Mouse (Mus musculus) cerebellum, adult 2 months (tissue): ENCODE measurements around the gene Cinp.

Experiments
- CTCF ChIP-seq: fragments of 200-500 bp; IDR thresholded peaks from 2 replicates; pipeline ENCODE4 v1.5.1; 2011; ENCODE audit warnings: low read depth, mild to moderate bottlenecking, control low read depth, low read length, moderate library complexity, borderline replicate concordance; ENCODE audit not compliant: insufficient read depth
- POLR2A ChIP-seq: fragments of 200-500 bp; IDR thresholded peaks from 2 replicates; pipeline ENCODE4 v1.6.1; 2011; ENCODE audit warnings: low read length, control low read depth, borderline replicate concordance; ENCODE audit not compliant: insufficient read depth

GRCm38 (mm10) chr12:110845131-110845880 lies 43.6 kb downstream of the Cinp start:
- no peak for TF ChIP-seq POLR2A
- TF ChIP-seq CTCF: no peak
